Mouse (Mus musculus) forebrain, embryonic 10.5 days (tissue): ENCODE data around the gene Gm10401. TPM values are rescaled to one million over a fixed set of nuclear protein-coding genes. Genes with fewer than 3 reads are reported as not detected.
"Not testable (repeated sequence)": the region's sequence is repeated elsewhere in the genome, so short reads cannot be mapped to it uniquely, and the experiment has no call there.

Source experiments
- DNase-seq: peaks from one replicate; pipeline ENCODE4 v3.0.0-alpha.2; 2017; ENCODE audit warnings: low spot score; ENCODE audit errors: extremely low spot score
- H3K27ac ChIP-seq: fragments of 300-500 bp; sonication (generic); 2 replicates; pipeline ENCODE4 v1.5.1; 2016; ENCODE audit warnings: mild to moderate bottlenecking
- H3K27me3 ChIP-seq: fragments of 300-500 bp; sonication (generic); 2 replicates; pipeline ENCODE4 v1.6.1; 2016; ENCODE audit warnings: mild to moderate bottlenecking; ENCODE audit not compliant: poor library complexity, severe bottlenecking
- H3K36me3 ChIP-seq: fragments of 300-500 bp; sonication (generic); replicated peaks from 2 replicates; pipeline ENCODE4 v1.6.1; 2016; ENCODE audit warnings: mild to moderate bottlenecking, moderate library complexity
- H3K4me1 ChIP-seq: fragments of 300-500 bp; sonication (generic); 2 replicates; pipeline ENCODE4 v1.6.1; 2016
- H3K4me3 ChIP-seq: fragments of 300-500 bp; sonication (generic); 2 replicates; pipeline ENCODE4 v1.5.1; 2016; ENCODE audit warnings: mild to moderate bottlenecking, moderate library complexity
- H3K9me3 ChIP-seq: fragments of 300-500 bp; sonication (generic); 2 replicates; pipeline ENCODE4 v1.6.1; 2016; ENCODE audit warnings: mild to moderate bottlenecking, moderate library complexity
- WGBS: fragments of 180-500 bp; shearing (Covaris S2); methylation state at CpG from one replicate; pipeline ENCODE4 v1.1.7; 2016; 5-methylcytosine and 5-hydroxymethylcytosine counted together
- polyA plus RNA-seq: library from polyadenylated mRNA; unstranded; fragments of >200 nt; fragmentation: Nextera tagmentation; extraction: Ambion mirVana; gene quantifications from 2 replicates; pipeline ENCODE4 v1.2.1, GENCODE M21; 2016

Gene Gm10401
- polyA plus RNA-seq, 1 experiment from 2014 or later = 18.3 TPM

- no peaks in the 10 kb centered on the region for H3K4me1 ChIP-seq
- DNase-seq = peak; percentile 48
- 61% methylated on average over 5 of the region's 5 CpGs for WGBS
- no peak overlapping the region for H3K4me3 ChIP-seq
- no peak overlapping the region for H3K27ac ChIP-seq
- peaks cover 41% of the 10 kb centered on the region for H3K36me3 ChIP-seq
- H3K27me3 ChIP-seq = no peaks in the 10 kb centered on the region
- no peaks in the 10 kb centered on the region for H3K9me3 ChIP-seq
These were observed 21.8 kb downstream of the Gm10401 start for GRCm38 (mm10) chr5:115076144-115076901.

- Histone ChIP-seq H3K4me3 (no peak overlapping the region), H3K27me3 (no peaks in the 10 kb centered on the region), H3K4me1 (no peaks in the 10 kb centered on the region), H3K9me3 (no peaks in the 10 kb centered on the region), H3K36me3 (peaks cover 34% of the 10 kb centered on the region), H3K27ac (no peak overlapping the region)
- 87% methylated on average over 4 of the region's 4 CpGs for WGBS
- no peak for DNase-seq
These were observed 23.3 kb downstream of the Gm10401 start for GRCm38 (mm10) chr5:115074749-115075148.

- H3K4me3 ChIP-seq, DNase-seq, H3K9me3 ChIP-seq, H3K4me1 ChIP-seq, H3K27me3 ChIP-seq, H3K27ac ChIP-seq: not testable (repeated sequence)
- H3K36me3 ChIP-seq = peaks cover 34% of the 10 kb centered on the region
- WGBS = 90% methylated on average over 8 of the region's 8 CpGs
These were observed 24.8 kb downstream of the Gm10401 start for GRCm38 (mm10) chr5:115073306-115073705.

GRCm38 (mm10) chr5:115072143-115072542 is 26.0 kb downstream of the Gm10401 start:
- no peaks in the 10 kb centered on the region for H3K9me3 ChIP-seq
- WGBS = 95% methylated on average over 7 of the region's 7 CpGs
- H3K4me3 ChIP-seq = no peak overlapping the region
- H3K27ac ChIP-seq = peak overlapping the region; percentile 40; the same call in 1 of the 2 replicates
- H3K4me1 ChIP-seq = no peaks in the 10 kb centered on the region
- no peaks in the 10 kb centered on the region for H3K27me3 ChIP-seq
- no peak for DNase-seq
- peaks cover 27% of the 10 kb centered on the region for H3K36me3 ChIP-seq

- H3K9me3 ChIP-seq = no peaks in the 10 kb centered on the region
- peaks cover 21% of the 10 kb centered on the region for H3K36me3 ChIP-seq
- peak overlapping the region; percentile 26; the same call in 1 of the 2 replicates for H3K27ac ChIP-seq
- H3K27me3 ChIP-seq = no peaks in the 10 kb centered on the region
- H3K4me3 ChIP-seq = no peak overlapping the region
- no peak for DNase-seq
- H3K4me1 ChIP-seq = no peaks in the 10 kb centered on the region
- 97% methylated on average over 11 of the region's 11 CpGs for WGBS
These were observed 26.8 kb downstream of the Gm10401 start for GRCm38 (mm10) chr5:115071096-115071901.

- no peak for DNase-seq
- no peak overlapping the region for H3K4me3 ChIP-seq
- H3K4me1 ChIP-seq = no peaks in the 10 kb centered on the region
- H3K27me3 ChIP-seq = no peaks in the 10 kb centered on the region
- no peaks in the 10 kb centered on the region for H3K9me3 ChIP-seq
- peaks cover 17% of the 10 kb centered on the region for H3K36me3 ChIP-seq
- H3K27ac ChIP-seq = no peak overlapping the region
- WGBS = 96% methylated on average over 2 of the region's 2 CpGs
These were observed 27.6 kb downstream of the Gm10401 start for GRCm38 (mm10) chr5:115070457-115070856.

GRCm38 (mm10) chr5:115069611-115070010 is 28.5 kb downstream of the Gm10401 start:
- H3K4me1 ChIP-seq = no peaks in the 10 kb centered on the region
- peaks cover 17% of the 10 kb centered on the region for H3K36me3 ChIP-seq
- no peak for DNase-seq
- no peak overlapping the region for H3K4me3 ChIP-seq
- 93% methylated on average over 3 of the region's 3 CpGs for WGBS
- no peaks in the 10 kb centered on the region for H3K27me3 ChIP-seq
- no peak overlapping the region for H3K27ac ChIP-seq
- H3K9me3 ChIP-seq = no peaks in the 10 kb centered on the region

GRCm38 (mm10) chr5:115068671-115069421 is 29.2 kb downstream of the Gm10401 start:
- H3K9me3 ChIP-seq = no peaks in the 10 kb centered on the region
- 94% methylated on average over 11 of the region's 11 CpGs for WGBS
- H3K27ac ChIP-seq = no peak overlapping the region

GRCm38 (mm10) chr5:115066245-115066644 is 31.9 kb downstream of the Gm10401 start:
- Histone ChIP-seq H3K27ac (no peak overlapping the region), H3K4me3 (no peak overlapping the region), H3K4me1 (no peaks in the 10 kb centered on the region), H3K27me3 (no peaks in the 10 kb centered on the region), H3K36me3 (peaks cover 45% of the 10 kb centered on the region), H3K9me3 (no peaks in the 10 kb centered on the region)
- DNase-seq = no peak
- WGBS = 91% methylated on average over 4 of the region's 4 CpGs

More at GRCm38 (mm10) chr5:115068671-115069421, 29.2 kb downstream of the Gm10401 start:
- peaks cover 23% of the 10 kb centered on the region for H3K36me3 ChIP-seq
- H3K4me1 ChIP-seq = no peaks in the 10 kb centered on the region
- DNase-seq = no peak
- H3K4me3 ChIP-seq = no peak overlapping the region
- no peaks in the 10 kb centered on the region for H3K27me3 ChIP-seq

- H3K9me3 ChIP-seq = no peaks in the 10 kb centered on the region
- H3K36me3 ChIP-seq = peaks cover 45% of the 10 kb centered on the region
- H3K4me1 ChIP-seq = no peaks in the 10 kb centered on the region
- H3K4me3 ChIP-seq = no peak overlapping the region
- H3K27ac ChIP-seq = no peak overlapping the region
- 93% methylated on average over 7 of the region's 7 CpGs for WGBS
- DNase-seq = no peak
- H3K27me3 ChIP-seq = no peaks in the 10 kb centered on the region
These were observed 34.7 kb downstream of the Gm10401 start for GRCm38 (mm10) chr5:115063391-115063790.

GRCm38 (mm10) chr5:115062566-115062965 is 35.5 kb downstream of the Gm10401 start:
- no peak for DNase-seq
- peaks cover 45% of the 10 kb centered on the region for H3K36me3 ChIP-seq
- no peaks in the 10 kb centered on the region for H3K27me3 ChIP-seq
- H3K4me3 ChIP-seq = no peak overlapping the region
- H3K9me3 ChIP-seq = no peaks in the 10 kb centered on the region
- H3K27ac ChIP-seq = no peak overlapping the region
- H3K4me1 ChIP-seq = no peaks in the 10 kb centered on the region
- 89% methylated on average over 1 of the region's 1 CpGs for WGBS

GRCm38 (mm10) chr5:115060977-115061376 is 37.1 kb downstream of the Gm10401 start:
- Histone ChIP-seq H3K9me3 (no peaks in the 10 kb centered on the region), H3K4me1 (no peaks in the 10 kb centered on the region), H3K4me3 (no peak overlapping the region), H3K27ac (no peak overlapping the region), H3K27me3 (no peaks in the 10 kb centered on the region), H3K36me3 (peaks cover 53% of the 10 kb centered on the region)
- DNase-seq = no peak
- 94% methylated on average over 3 of the region's 3 CpGs for WGBS
